Mouse (Mus musculus): ENCODE measurements around the gene Fignl1.

Fignl1 gene

GRCm38 (mm10) chr11:11831940-11832754, 23.4 kb upstream of the Fignl1 start:
- no peak for DNase-seq

- no peak for DNase-seq
These were observed 22.8 kb upstream of the Fignl1 start for GRCm38 (mm10) chr11:11831526-11831925.

GRCm38 (mm10) chr11:11830884-11831495, 22.2 kb upstream of the Fignl1 start:
- DNase-seq: no peak

- DNase-seq: no peak
These were observed 20.6 kb upstream of the Fignl1 start for GRCm38 (mm10) chr11:11829161-11830000.

- DNase-seq: no peak
These were observed 20.0 kb upstream of the Fignl1 start for GRCm38 (mm10) chr11:11828761-11829160.

- no peak for DNase-seq
These were observed 19.5 kb upstream of the Fignl1 start for GRCm38 (mm10) chr11:11828251-11828650.

GRCm38 (mm10) chr11:11826475-11826874, 17.7 kb upstream of the Fignl1 start:
- DNase-seq: no peak

GRCm38 (mm10) chr11:11825670-11826069, 16.9 kb upstream of the Fignl1 start:
- no peak for DNase-seq

GRCm38 (mm10) chr11:11824970-11825635, 16.3 kb upstream of the Fignl1 start:
- DNase-seq: no peak

- no peak for DNase-seq
These were observed 15.5 kb upstream of the Fignl1 start for GRCm38 (mm10) chr11:11823980-11824911.

- DNase-seq: no peak
These were observed 13.7 kb upstream of the Fignl1 start for GRCm38 (mm10) chr11:11822181-11823095.

- DNase-seq: no peak
These were observed 12.7 kb upstream of the Fignl1 start for GRCm38 (mm10) chr11:11821387-11821975.

GRCm38 (mm10) chr11:11820737-11821136, 12.0 kb upstream of the Fignl1 start:
- peak; percentile 30 for DNase-seq

- peak; percentile 73 for DNase-seq
These were observed 11.5 kb upstream of the Fignl1 start for GRCm38 (mm10) chr11:11820251-11820650.

GRCm38 (mm10) chr11:11819206-11819605, 10.4 kb upstream of the Fignl1 start:
- DNase-seq: no peak

- DNase-seq: no peak
These were observed 10.0 kb upstream of the Fignl1 start for GRCm38 (mm10) chr11:11818797-11819196.

- DNase-seq: no peak
These were observed 7.0 kb upstream of the Fignl1 start for GRCm38 (mm10) chr11:11815737-11816136.

- peak; percentile 77 for DNase-seq
These were observed 3.2 kb upstream of the Fignl1 start for GRCm38 (mm10) chr11:11811906-11812480.

GRCm38 (mm10) chr11:11809404-11810175, 828 bp upstream of the Fignl1 start:
- no peak for DNase-seq

Data from thymus, postnatal 25 days (tissue).